Mouse (Mus musculus) brain, embryonic 14.5 days (tissue): ENCODE measurements at regions not wholly inside any gene's neighbourhood (a gene's known extent, or its start where the extent isn't known, plus 50 kb on each side); places are given as distances from the start of the nearest gene placed in this dataset.

Experiments used
- CTCF ChIP-seq: fragments of 200-500 bp; IDR thresholded peaks from 2 replicates; pipeline ENCODE4 v1.5.1; 2012; ENCODE audit warnings: inconsistent platforms, mild to moderate bottlenecking, moderate library complexity, borderline replicate concordance; ENCODE audit not compliant: insufficient read depth, insufficient read length; ENCODE audit errors: extremely low read depth
- POLR2A ChIP-seq: fragments of 200-500 bp; IDR thresholded peaks from 2 replicates; pipeline ENCODE4 v1.6.1; 2012; ENCODE audit warnings: mild to moderate bottlenecking, inconsistent platforms, borderline replicate concordance; ENCODE audit not compliant: poor library complexity, insufficient read depth, insufficient read length, severe bottlenecking; ENCODE audit errors: extremely low read depth

DNA sequence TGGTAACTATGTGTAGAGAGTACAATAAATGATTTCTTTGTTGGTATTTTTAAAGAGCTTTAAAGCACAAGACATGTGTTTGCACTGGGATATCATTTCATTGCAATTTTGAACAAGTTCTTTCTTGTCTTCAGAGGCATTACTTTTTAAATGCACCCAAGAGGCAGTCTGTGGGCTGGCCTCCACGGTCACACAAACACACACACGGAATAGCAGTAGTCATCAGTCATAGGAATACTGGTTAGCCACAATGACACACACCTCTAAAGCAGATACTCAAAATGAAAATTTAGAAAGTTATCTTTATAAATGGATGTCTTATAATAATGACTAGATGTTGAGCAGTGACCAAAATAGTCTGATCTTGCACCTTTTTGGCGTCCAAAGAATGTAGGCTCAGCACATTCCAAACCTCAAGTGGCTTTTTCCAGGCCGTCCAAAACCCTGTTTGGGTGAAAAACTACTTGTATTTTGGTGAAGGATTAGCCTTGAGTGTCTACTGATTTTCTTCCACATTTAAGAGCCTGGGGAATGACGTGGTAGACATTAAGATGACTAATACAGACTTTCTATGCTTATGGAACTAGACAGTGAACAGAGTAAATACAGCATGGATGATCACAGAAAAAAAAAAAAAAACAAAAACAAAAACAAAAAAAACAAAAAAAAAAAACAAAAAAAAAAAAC lies 658.5 kb downstream of the Inhba start:
- no peak for TF ChIP-seq CTCF
- TF ChIP-seq POLR2A: no peak
